Mouse (Mus musculus) heart, postnatal 0 days (tissue): Measurements from ENCODE around the gene Kcnj11.

Experiments
- CTCF ChIP-seq: IDR thresholded peaks from 2 replicates; pipeline ENCODE4 v1.5.1; 2016; ENCODE audit warnings: antibody characterized with exemption, control low read depth, low read depth
- EP300 ChIP-seq: IDR thresholded peaks from 2 replicates; pipeline ENCODE4 v1.6.1; 2016; ENCODE audit warnings: antibody characterized with exemption, low read depth

GRCm38 (mm10) chr7:46131806-46132205 is 31.2 kb upstream of the Kcnj11 start:
- TF ChIP-seq CTCF: no peak
- TF ChIP-seq EP300: no peak
